Mouse (Mus musculus) monocyte, adult 5-6 weeks (primary cell): ENCODE results near the gene Stpg1. TPM values are rescaled to one million over a fixed set of nuclear protein-coding genes. Genes with fewer than 3 reads are reported as not detected.

ENCODE experiments used
- ATAC-seq: fragments of 153-309, 156-312 bp; replicated peaks from 2 replicates; pipeline ENCODE4 v1.8.0; 2017; ENCODE audit warnings: mild to moderate bottlenecking; ENCODE audit not compliant: low TSS enrichment, insufficient number of reproducible peaks, severe bottlenecking, poor library complexity, low FRiP score
- total RNA-seq: library from RNA; stranded (forward); fragments of 200-1000, 200-491, 200-594 nt; gene quantifications from 3 replicates; pipeline ENCODE4 v1.2.3, GENCODE M21; 2017

Gene Stpg1
- total RNA-seq, 1 experiment from 2014 or later, result not detected

DNA sequence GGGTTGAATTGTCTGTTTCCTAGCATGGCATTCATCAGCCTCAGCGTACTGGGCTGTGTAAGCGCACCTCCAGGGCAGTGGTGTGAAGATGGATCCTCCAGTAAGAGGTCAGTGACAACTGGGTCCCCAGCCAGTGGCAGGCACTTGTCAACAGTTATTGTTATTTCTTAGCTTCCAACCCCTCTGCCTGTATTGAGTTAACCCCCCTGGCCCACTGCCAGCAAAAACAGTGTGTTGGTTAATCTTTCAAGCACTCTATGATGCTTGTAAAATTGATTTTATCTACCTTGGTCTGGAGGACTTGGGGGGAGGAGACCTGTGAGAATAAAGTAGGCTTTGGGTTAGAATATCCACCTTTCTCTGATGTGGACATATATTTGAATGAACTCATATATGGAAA lies 49.7 kb downstream of the Stpg1 start:
- ATAC-seq, result no peak

- peak; percentile 64 for ATAC-seq
Observed at GRCm38 (mm10) chr4:135545080-135545511, 50.5 kb downstream of the Stpg1 start.

DNA sequence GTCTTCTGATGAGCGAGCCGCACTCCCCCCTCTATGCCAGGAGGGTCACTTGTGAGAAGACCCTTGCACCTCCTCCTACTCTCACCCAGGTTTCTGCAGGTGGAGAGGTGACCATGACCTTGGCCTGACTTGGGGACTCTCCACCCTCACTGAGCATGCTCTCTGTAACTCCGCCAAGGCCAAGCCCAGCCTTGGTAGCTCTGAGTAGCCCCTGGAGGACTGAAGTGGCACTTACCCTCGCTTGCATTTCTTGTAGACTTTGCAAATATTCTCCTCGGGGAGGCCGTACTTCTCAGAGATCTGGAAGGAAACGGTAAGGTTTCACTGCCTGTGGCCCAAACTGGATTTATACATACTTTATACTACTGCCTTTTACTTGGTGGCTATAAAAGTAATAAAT lies 51.4 kb downstream of the Stpg1 start:
- ATAC-seq, result no peak

DNA sequence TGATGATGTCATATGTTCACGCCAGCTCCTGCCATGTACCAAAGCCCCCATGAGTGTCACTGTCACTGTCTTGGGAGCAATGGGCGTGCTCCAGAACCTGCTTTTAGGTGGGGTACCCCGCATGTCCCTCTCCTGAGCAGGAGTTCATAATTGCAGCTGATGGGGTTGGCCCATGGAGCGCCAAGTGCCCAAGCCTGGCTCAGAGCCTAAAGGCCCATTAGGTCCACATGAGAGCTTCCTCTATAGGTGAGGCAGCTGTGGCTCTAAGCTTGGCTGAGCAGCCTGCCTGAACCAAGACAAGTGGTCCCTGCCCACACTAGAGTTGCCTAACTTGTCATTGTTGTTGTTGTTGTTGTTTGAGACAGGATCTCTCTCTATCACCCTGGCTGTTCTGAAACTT lies 52.2 kb downstream of the Stpg1 start:
- ATAC-seq, result no peak

DNA sequence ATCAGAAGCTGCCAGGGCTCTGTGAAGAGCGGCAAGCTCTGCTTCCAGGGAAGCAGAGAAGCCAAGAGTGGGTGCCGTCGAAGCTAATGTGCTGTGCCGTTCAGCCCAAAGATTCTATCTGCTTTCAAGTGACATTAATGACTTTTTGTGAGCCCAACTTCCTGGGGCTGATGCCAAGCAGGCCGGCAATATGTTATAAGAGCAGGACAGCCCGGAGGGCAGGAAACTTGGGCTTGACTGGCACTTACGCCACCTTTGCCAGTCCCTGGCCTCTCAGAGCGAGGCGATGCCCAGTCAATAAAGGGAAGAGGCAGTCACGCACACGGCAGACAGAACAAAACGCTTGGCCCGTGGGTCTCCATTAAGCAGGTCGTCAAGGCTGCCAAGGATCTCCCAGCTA lies 53.0 kb downstream of the Stpg1 start:
- no peak for ATAC-seq

GRCm38 (mm10) chr4:135548108-135548507 lies 53.5 kb downstream of the Stpg1 start:
- no peak for ATAC-seq

DNA sequence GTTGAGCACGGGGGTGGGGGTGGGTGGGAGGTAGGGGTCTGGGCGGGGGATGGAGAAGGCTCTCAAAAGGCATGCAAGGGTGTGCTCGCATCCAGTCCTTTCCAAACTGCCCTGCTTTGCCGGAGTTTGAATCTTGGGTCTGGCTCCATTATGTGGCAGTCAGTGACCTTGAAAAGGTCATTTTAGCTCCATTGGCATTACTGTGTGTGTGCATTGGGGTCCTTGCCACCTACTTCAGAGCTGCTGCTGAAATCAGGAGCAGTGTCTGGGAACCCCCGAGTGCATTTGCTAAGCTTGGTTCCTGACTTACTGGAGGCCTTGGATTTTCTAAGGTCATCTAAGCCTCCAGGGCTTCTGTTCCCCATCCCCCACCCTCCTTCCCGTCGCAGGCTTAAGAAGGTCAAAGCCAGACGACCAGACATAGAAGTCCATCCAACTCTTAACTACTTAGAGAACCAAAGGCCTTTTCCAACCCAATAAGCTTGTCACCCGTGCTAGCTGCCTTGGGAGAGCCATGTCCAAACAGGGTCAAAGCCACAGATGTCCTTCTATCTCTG lies 54.0 kb downstream of the Stpg1 start:
- ATAC-seq, result no peak

DNA sequence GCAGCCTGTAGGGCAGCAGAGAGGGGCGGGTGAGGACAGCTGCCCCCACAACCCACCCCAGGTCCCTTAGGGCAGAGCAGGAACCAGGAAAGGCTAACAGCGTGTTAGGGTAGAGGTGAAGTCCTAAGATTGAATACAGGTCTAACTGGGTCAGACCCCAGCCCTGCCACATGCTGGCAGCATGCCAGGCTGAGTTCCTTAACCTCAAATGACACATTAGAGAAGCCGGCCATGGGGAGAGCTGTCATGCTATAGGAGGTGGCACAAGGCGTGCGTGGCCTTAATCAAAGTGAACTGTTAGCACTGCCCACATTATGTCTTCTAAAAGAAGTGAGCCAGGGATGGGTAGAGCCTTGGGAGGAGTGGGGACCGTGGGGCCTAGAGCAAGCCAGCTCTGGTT lies 54.7 kb downstream of the Stpg1 start:
- no peak for ATAC-seq

DNA sequence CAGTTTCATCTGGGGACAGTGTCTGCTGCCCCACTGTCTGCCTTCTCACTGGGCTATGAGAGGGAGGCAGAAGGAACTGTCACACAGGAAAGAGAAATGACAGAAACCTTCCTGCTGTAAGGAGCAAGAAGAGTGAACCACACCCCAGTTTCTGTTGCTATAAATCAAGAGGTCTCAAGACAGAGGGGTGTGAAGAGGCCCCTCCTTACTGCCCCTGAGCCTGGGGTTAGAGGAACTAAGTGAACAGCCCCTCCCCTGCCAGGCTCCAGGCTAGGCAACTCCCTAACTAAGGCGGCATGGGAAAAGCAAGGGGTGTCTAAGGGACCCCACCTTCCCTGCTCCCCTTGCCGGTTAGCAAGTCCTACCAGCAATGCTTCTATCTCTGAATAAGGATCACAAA lies 69.2 kb downstream of the Stpg1 start:
- ATAC-seq, result no peak

GRCm38 (mm10) chr4:135565400-135565799 lies 70.8 kb downstream of the Stpg1 start:
- ATAC-seq, result no peak

- ATAC-seq, result 0 out of 2 replicates have a peak, but pooled peaks have one; percentile 28
Observed at GRCm38 (mm10) chr4:135567042-135567441, 72.5 kb downstream of the Stpg1 start.

- ATAC-seq, result no peak; the same call in 1 of the 2 replicates
Observed at GRCm38 (mm10) chr4:135567484-135567883, 72.9 kb downstream of the Stpg1 start.

- no peak for ATAC-seq
Observed at GRCm38 (mm10) chr4:135569201-135569600, 74.6 kb downstream of the Stpg1 start.

- ATAC-seq, result no peak
Observed at GRCm38 (mm10) chr4:135570152-135571036, 75.8 kb downstream of the Stpg1 start.

GRCm38 (mm10) chr4:135571037-135571550 lies 76.5 kb downstream of the Stpg1 start:
- no peak for ATAC-seq

DNA sequence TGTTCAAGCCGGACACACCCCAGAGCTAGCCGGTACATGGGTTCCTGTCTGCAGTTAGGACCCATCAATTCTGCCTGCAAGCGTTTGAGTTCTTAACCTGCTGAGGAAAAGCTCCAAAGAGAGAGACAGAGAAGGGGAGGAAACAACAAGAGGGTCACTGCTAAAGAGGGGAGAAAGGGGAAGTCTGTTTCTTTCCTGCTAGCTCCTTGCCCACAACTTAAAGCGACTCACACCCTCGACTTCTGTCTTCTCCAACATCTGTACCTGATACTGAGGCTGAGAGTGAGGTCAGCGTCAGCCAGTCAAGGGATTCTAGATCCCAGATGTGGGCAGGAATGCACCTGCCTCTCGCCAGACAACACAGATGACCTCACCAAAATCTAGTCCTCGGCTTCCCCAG lies 77.7 kb downstream of the Stpg1 start:
- no peak; the same call in 1 of the 2 replicates for ATAC-seq

DNA sequence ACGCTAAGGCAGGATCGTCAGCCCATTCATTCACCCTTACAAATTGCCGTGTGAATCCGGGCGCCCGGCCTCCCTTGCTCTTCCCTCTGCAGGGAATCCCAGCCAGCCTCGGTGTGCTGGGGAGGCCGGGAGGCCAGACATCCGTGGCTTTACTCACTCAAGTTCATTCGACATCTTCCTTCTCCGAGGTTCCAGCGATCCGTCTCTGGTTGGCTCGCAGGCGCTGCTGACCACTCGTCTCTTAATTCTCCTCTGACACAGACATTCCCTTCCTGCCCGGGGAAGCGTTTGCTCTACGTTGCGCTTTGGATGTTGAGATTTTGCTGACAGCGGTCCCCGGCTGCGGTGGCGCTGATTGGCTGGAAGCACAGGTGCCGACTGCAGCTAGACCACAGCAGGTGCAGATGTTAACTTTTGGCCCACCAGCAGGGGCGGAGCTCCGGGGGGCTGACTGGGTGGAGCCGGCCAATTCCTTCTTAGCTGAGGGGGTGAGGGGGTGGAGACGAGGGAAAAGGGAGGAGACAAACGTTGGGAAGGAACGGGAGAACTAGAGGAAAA lies 78.7 kb downstream of the Stpg1 start, which contains the start of gene Grhl3:
Gene Grhl3 (minus strand): TSS at position 380 of the 558 bp plus-strand sequence.
- no peak for ATAC-seq

DNA sequence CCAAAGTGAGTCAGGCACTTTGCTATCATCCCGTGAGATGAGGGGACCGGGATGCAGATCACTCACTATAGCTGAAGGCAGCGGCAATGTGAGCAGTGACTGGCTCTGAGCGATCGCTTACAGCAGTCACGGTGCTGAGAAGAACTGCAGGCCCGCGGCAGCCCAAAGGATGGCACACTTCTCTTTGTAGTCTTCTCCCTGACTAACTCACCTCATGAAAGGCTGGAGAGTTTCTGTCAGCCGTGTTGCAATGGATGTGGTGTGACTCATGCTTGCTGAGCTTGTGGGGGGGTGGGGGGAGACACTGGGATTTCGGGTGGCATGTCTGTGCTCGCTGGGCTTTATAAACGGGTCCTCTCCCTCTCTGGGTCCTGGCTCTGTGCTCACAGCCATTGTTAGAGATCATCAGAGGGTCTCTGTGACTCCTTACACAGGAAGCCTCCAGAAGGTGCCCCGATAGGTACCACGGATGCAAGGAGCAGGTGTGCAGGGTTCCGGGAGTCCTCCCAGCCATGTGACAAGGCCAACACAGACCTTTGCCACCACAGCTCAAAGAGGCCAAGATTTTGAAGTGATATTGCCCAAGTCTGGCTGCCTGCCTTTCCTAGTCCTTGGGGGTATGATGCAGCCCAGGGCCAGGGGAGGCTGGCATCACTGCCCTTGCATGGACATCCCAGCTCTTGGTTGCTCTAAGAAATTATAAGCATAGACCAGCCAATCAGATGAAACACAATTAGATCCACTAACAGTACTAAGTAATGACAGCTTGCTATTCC lies 81.0 kb downstream of the Stpg1 start:
- ATAC-seq, result no peak

GRCm38 (mm10) chr4:135578490-135578889 lies 83.9 kb downstream of the Stpg1 start:
- ATAC-seq, result no peak
